Mouse (Mus musculus): ENCODE data around the gene Chic2. TPM values are rescaled to one million over a fixed set of nuclear protein-coding genes. Genes with fewer than 3 reads are reported as not detected.

Chic2 gene
- polyA plus RNA-seq, 1 experiment: 25.2 TPM

- Histone ChIP-seq H3ac (ENCODE audit: control insufficient read depth, insufficient read length) (no peak overlapping the region), H3K4me2 (ENCODE audit: low read depth) (no peak overlapping the region), H3K4me3 (no peak overlapping the region), H3K79me2 (ENCODE audit: control insufficient read depth, insufficient read depth) (peaks cover 44% of the 10 kb centered on the region), H3K27me3 (ENCODE audit: control insufficient read depth, insufficient read depth, insufficient read length) (no peaks in the 10 kb centered on the region), H3K36me3 (ENCODE audit: control insufficient read depth, insufficient read depth) (peaks cover 8% of the 10 kb centered on the region)
- TF ChIP-seq E2F4 (IDR thresholded peaks at IDR 0.05; ENCODE audit: insufficient read depth) (no peak), USF1 (IDR thresholded peaks at IDR 0.05; ENCODE audit: low read depth) (no peak), REST (IDR thresholded peaks at IDR 0.05; ENCODE audit: insufficient read depth, insufficient read length) (no peak), POLR2AphosphoS2 (IDR thresholded peaks at IDR 0.05; ENCODE audit: insufficient read length, low read depth) (no peak), MAX (IDR thresholded peaks at IDR 0.05; ENCODE audit: low read depth) (no peak), SRF (IDR thresholded peaks at IDR 0.05; ENCODE audit: control insufficient read depth, insufficient read length, low read depth) (no peak), TCF3 (IDR thresholded peaks at IDR 0.05; ENCODE audit: insufficient read length, low read depth) (no peak), TCF12 (IDR thresholded peaks at IDR 0.05; ENCODE audit: insufficient read depth, poor library complexity, severe bottlenecking) (no peak), POLR2A (IDR thresholded peaks at IDR 0.05; ENCODE audit: insufficient read length, low read depth) (no peak)
Observed at GRCm38 (mm10) chr5:75014768-75015167, 29.8 kb downstream of the Chic2 start.

DNA sequence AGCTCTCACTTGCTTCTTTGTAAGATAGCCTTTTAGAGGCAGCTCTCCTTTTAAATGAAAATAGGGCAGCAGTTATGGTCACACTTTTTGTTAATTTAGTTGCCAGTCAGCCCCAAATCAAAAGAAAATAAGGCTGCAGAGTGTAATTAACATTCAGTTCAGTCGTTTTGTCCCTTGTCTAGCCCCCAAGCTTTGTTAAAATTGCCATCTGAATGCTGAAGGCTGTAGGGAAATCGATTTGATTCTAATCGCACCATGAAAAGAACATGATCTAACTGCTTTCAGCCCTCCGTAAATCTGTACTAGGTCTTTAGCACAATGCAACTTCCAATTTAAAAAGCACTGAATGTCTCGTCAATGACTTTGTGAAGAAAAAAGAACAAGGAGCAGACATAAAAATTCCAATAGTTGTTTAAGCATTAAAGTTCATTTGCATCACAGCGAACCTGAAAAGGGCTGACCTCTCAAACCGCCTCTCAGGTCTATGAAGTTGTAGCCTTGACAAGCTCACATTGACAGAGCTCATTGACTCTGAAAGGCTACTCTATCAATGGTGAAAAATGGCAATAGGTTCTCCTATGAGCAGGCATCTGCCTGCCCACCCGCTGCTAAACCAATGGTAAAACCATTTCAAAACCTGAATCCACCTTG lies 31.7 kb downstream of the Chic2 start:
- peaks cover 15% of the 10 kb centered on the region for H3K36me3 ChIP-seq (ENCODE audit: control insufficient read depth, insufficient read depth)
- H3K79me2 ChIP-seq (ENCODE audit: control insufficient read depth, insufficient read depth): peaks cover 34% of the 10 kb centered on the region
- H3K4me2 ChIP-seq (ENCODE audit: low read depth): no peak overlapping the region
- H3ac ChIP-seq (ENCODE audit: control insufficient read depth, insufficient read length): no peak overlapping the region
- H3K4me3 ChIP-seq: no peak overlapping the region
- TF ChIP-seq MYOD1 (IDR thresholded peaks at IDR 0.05; ENCODE audit: control insufficient read depth in 1 of 3, insufficient read length in 2 of 3, low read depth in 2 of 3): no peak
- no peak for TF ChIP-seq E2F4 (IDR thresholded peaks at IDR 0.05; ENCODE audit: insufficient read depth)
- TF ChIP-seq USF1 (IDR thresholded peaks at IDR 0.05; ENCODE audit: low read depth): no peak
- no peak for TF ChIP-seq REST (IDR thresholded peaks at IDR 0.05; ENCODE audit: insufficient read depth, insufficient read length)
- TF ChIP-seq TCF3 (IDR thresholded peaks at IDR 0.05; ENCODE audit: insufficient read length, low read depth): no peak
- no peak for TF ChIP-seq POLR2AphosphoS2 (IDR thresholded peaks at IDR 0.05; ENCODE audit: insufficient read length, low read depth)
- TF ChIP-seq MAX (IDR thresholded peaks at IDR 0.05; ENCODE audit: low read depth): no peak
- TF ChIP-seq POLR2A (IDR thresholded peaks at IDR 0.05; ENCODE audit: insufficient read length, low read depth): no peak
- no peaks in the 10 kb centered on the region for H3K27me3 ChIP-seq (ENCODE audit: control insufficient read depth, insufficient read depth, insufficient read length)

DNA sequence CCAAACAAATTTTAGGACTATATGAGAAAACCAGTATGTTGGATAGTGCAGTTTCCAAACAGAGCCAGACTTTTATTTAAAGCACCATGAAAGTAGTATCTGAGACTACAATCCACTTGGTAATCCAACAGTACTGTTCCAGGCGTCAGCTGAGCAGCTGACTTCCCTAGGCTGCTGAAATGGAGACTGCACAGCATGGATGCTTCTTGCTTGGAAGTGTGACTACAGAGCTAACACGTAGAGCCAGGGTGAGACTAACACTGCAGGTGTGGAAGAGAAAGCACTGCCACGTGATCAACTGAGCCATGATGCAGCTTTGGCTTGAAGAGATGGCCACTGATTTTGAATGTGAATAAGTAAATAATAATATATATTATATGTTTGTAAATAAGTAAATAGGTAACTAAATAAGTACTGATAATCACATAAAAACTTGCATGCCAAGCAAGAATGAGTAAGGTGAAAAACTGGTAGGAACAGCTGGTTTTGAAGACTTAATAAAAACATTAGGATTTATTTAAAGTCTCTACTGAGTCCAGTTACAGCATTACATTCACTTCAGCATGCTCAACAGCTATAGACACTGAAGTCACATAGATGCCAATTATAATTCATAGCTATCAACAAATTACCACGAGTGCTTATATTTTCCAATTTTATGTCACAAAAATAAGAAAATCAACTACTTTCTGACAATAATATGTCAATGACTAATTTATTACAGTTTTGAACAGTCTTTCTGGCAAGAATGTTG lies 32.4 kb downstream of the Chic2 start:
- Histone ChIP-seq H3K27me3 (ENCODE audit: control insufficient read depth, insufficient read depth, insufficient read length) (no peaks in the 10 kb centered on the region), H3K4me2 (ENCODE audit: low read depth) (no peak overlapping the region), H3ac (ENCODE audit: control insufficient read depth, insufficient read length) (no peak overlapping the region), H3K36me3 (ENCODE audit: control insufficient read depth, insufficient read depth) (peaks cover 18% of the 10 kb centered on the region), H3K4me3 (no peak overlapping the region), H3K79me2 (ENCODE audit: control insufficient read depth, insufficient read depth) (peaks cover 30% of the 10 kb centered on the region)
- no peak for TF ChIP-seq MAX (IDR thresholded peaks at IDR 0.05; ENCODE audit: low read depth)
- TF ChIP-seq MYOG (IDR thresholded peaks at IDR 0.05; ENCODE audit: control insufficient read depth in 1 of 3, insufficient read depth in 1 of 3, insufficient read length in 2 of 3, low read depth in 2 of 3): no peak
- no peak for TF ChIP-seq REST (IDR thresholded peaks at IDR 0.05; ENCODE audit: insufficient read depth, insufficient read length)
- no peak for TF ChIP-seq USF1 (IDR thresholded peaks at IDR 0.05; ENCODE audit: low read depth)
- TF ChIP-seq E2F4 (IDR thresholded peaks at IDR 0.05; ENCODE audit: insufficient read depth): no peak
- no peak for TF ChIP-seq TCF3 (IDR thresholded peaks at IDR 0.05; ENCODE audit: insufficient read length, low read depth)
- no peak for TF ChIP-seq CEBPB (IDR thresholded peaks at IDR 0.05; ENCODE audit: insufficient read depth, poor library complexity, severe bottlenecking)
- no peak for TF ChIP-seq MYOD1 (IDR thresholded peaks at IDR 0.05; ENCODE audit: control insufficient read depth in 1 of 3, insufficient read length in 2 of 3, low read depth in 2 of 3)
- TF ChIP-seq POLR2AphosphoS2 (IDR thresholded peaks at IDR 0.05; ENCODE audit: insufficient read length, low read depth): no peak
- no peak for TF ChIP-seq SRF (IDR thresholded peaks at IDR 0.05; ENCODE audit: control insufficient read depth, insufficient read length, low read depth)
- no peak for TF ChIP-seq POLR2A (IDR thresholded peaks at IDR 0.05; ENCODE audit: insufficient read length, low read depth)
- TF ChIP-seq TCF12 (IDR thresholded peaks at IDR 0.05; ENCODE audit: insufficient read depth, poor library complexity, severe bottlenecking): no peak

DNA sequence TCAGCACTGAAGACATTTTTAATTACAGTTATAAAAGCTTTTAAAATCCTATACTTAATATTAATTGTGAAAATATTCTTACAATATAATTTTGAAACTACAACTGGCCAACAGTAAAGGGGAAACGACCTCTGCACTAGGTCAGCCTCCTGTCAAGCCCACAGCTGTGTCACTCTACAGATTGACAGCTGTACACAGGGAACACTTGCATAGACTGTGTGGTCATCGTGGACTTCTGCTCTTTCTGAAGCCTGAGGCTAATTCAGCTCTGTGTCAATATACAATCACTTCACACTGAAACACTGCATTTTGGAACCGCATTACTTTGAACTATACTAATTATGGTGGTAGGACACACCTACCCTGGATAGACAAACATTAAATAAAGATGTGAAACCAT lies 39.8 kb downstream of the Chic2 start:
- no peak overlapping the region for H3K4me3 ChIP-seq
- no peak overlapping the region for H3K4me2 ChIP-seq (ENCODE audit: low read depth)
- no peak overlapping the region for H3ac ChIP-seq (ENCODE audit: control insufficient read depth, insufficient read length)
- TF ChIP-seq SRF (IDR thresholded peaks at IDR 0.05; ENCODE audit: control insufficient read depth, insufficient read length, low read depth) (no peak), REST (IDR thresholded peaks at IDR 0.05; ENCODE audit: insufficient read depth, insufficient read length) (no peak), MYOD1 (IDR thresholded peaks at IDR 0.05; ENCODE audit: control insufficient read depth in 1 of 3, insufficient read length in 2 of 3, low read depth in 2 of 3) (peak in 1 of 3 experiments; percentile 28)
- H3K79me2 ChIP-seq (ENCODE audit: control insufficient read depth, insufficient read depth): no peaks in the 10 kb centered on the region
- peaks cover 14% of the 10 kb centered on the region for H3K36me3 ChIP-seq (ENCODE audit: control insufficient read depth, insufficient read depth)
- no peaks in the 10 kb centered on the region for H3K27me3 ChIP-seq (ENCODE audit: control insufficient read depth, insufficient read depth, insufficient read length)

DNA sequence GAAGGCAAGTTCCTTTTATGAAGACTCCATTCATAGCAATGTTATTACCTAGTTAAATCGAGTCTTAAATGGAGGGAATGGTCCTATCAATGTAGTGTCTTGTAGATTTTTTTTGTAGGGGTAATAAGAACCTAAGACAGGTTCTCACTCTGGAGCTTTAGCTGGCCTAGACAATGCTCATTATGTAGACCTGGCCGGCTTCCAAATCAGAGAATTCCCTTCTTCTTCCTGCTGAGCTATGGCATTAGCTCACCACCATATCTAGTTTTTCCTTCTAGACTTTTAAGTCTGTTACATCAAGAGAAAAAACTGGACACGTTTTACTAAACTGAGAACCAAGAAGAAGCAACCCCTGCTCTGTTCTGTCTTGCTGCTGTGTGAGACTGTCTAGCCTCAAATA lies 42.5 kb downstream of the Chic2 start:
- H3K27me3 ChIP-seq (ENCODE audit: control insufficient read depth, insufficient read depth, insufficient read length): no peaks in the 10 kb centered on the region
- H3ac ChIP-seq (ENCODE audit: control insufficient read depth, insufficient read length): no peak overlapping the region
- no peak for TF ChIP-seq SRF (IDR thresholded peaks at IDR 0.05; ENCODE audit: control insufficient read depth, insufficient read length, low read depth)
- no peak for TF ChIP-seq MAX (IDR thresholded peaks at IDR 0.05; ENCODE audit: low read depth)
- TF ChIP-seq E2F4 (IDR thresholded peaks at IDR 0.05; ENCODE audit: insufficient read depth): no peak
- TF ChIP-seq MYOD1 (IDR thresholded peaks at IDR 0.05; ENCODE audit: control insufficient read depth in 1 of 3, insufficient read length in 2 of 3, low read depth in 2 of 3): no peak
- no peak for TF ChIP-seq TCF3 (IDR thresholded peaks at IDR 0.05; ENCODE audit: insufficient read length, low read depth)
- H3K4me2 ChIP-seq (ENCODE audit: low read depth): no peak overlapping the region
- no peak overlapping the region for H3K4me3 ChIP-seq
- H3K36me3 ChIP-seq (ENCODE audit: control insufficient read depth, insufficient read depth): peaks cover 4% of the 10 kb centered on the region
- H3K79me2 ChIP-seq (ENCODE audit: control insufficient read depth, insufficient read depth): no peaks in the 10 kb centered on the region

All from myocyte (in vitro differentiated cells).